Mouse (Mus musculus) forebrain, embryonic 11.5 days (tissue): ENCODE data around the gene Wdr20. TPM values are rescaled to one million over a fixed set of nuclear protein-coding genes. Genes with fewer than 3 reads are reported as not detected.

Experiments
- ATAC-seq: fragments of 200-750 bp; cut with Nextera tagmentation; replicated peaks from 2 replicates; pipeline ENCODE4 v1.8.0; 2017; ENCODE audit warnings: moderate TSS enrichment; ENCODE audit not compliant: low FRiP score
- DNase-seq: peaks from one replicate; pipeline ENCODE4 v3.0.0-alpha.2; 2017; ENCODE audit warnings: low spot score
- H3K27ac ChIP-seq: fragments of 300-500 bp; sonication (generic); 2 replicates; pipeline ENCODE4 v1.5.1; 2014; ENCODE audit warnings: low read depth, low read length
- H3K27me3 ChIP-seq: fragments of 300-500 bp; sonication (generic); 2 replicates; pipeline ENCODE4 v1.6.1; 2014; ENCODE audit warnings: mild to moderate bottlenecking, low read length, mixed read lengths; ENCODE audit not compliant: control insufficient read depth, insufficient read depth
- H3K36me3 ChIP-seq: fragments of 300-500 bp; sonication (generic); 2 replicates; pipeline ENCODE4 v1.6.1; 2014; ENCODE audit warnings: mild to moderate bottlenecking, low read length, moderate library complexity, mixed read lengths; ENCODE audit not compliant: control insufficient read depth, insufficient read depth
- H3K4me1 ChIP-seq: fragments of 300-500 bp; sonication (generic); replicated peaks from 2 replicates; pipeline ENCODE4 v1.6.1; 2014; ENCODE audit warnings: low read length, mixed read lengths; ENCODE audit not compliant: control insufficient read depth, insufficient read depth
- H3K4me2 ChIP-seq: fragments of 300-500 bp; sonication (generic); 2 replicates; pipeline ENCODE4 v1.6.1; 2014; ENCODE audit warnings: low read depth, mild to moderate bottlenecking, low read length, moderate library complexity, mixed read lengths; ENCODE audit not compliant: severe bottlenecking
- H3K4me3 ChIP-seq: fragments of 300-500 bp; sonication (generic); 2 replicates; pipeline ENCODE4 v1.5.1; 2014; ENCODE audit warnings: low read depth, low read length
- H3K9ac ChIP-seq: fragments of 300-500 bp; sonication (generic); 2 replicates; pipeline ENCODE4 v1.6.1; 2014; ENCODE audit warnings: low read length
- H3K9me3 ChIP-seq: fragments of 300-500 bp; sonication (generic); 2 replicates; pipeline ENCODE4 v1.6.1; 2016; ENCODE audit warnings: low read length, mixed read lengths; ENCODE audit not compliant: control insufficient read depth
- WGBS: fragments of 180-500 bp; shearing (Covaris S2); extraction: QIAGEN DNeasy Blood & Tissue Kit; methylation state at CpG from one replicate; pipeline ENCODE4 v1.1.7; 2014; 5-methylcytosine and 5-hydroxymethylcytosine counted together
- polyA plus RNA-seq: library from polyadenylated mRNA; unstranded; fragments of >200 nt; fragmentation: Nextera tagmentation; extraction: Ambion mirVana; gene quantifications from 2 replicates; pipeline ENCODE4 v1.2.1, GENCODE M21; 2014

The Wdr20 gene
- polyA plus RNA-seq, 1 experiment from 2014 or later, result 30.4 TPM

DNA sequence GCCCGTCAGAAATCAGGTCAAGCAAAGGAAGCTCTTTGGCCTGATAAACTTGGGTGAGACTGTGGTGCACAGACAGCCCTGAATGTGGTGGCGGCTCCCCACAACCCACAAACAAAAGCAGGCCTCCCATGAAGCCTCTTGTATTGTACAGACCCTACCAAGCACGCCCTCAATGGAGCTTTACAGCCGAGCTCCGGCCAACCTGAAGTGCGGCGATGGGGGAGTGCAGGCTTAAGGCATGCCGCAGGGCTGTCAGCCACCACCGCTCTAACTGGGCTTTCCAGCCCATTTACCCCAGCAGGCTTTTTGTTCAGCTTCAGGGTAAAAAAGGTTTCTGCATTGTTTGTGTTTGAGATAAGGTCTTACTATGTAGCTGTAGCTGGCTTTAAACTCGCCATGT lies 70.7 kb downstream of the Wdr20 start:
- no peak overlapping the region for H3K4me3 ChIP-seq
- no peaks in the 10 kb centered on the region for H3K36me3 ChIP-seq
- WGBS, result 21% methylated on average over 10 of the region's 10 CpGs
- H3K4me1 ChIP-seq, result 0 out of 2 replicates have a peak, but pooled peaks cover 5% of the 10 kb centered on the region
- no peak overlapping the region for H3K4me2 ChIP-seq
- no peaks in the 10 kb centered on the region for H3K27me3 ChIP-seq
- ATAC-seq (no peak), DNase-seq (no peak)
- H3K9me3 ChIP-seq, result no peaks in the 10 kb centered on the region
- no peak overlapping the region for H3K27ac ChIP-seq
- H3K9ac ChIP-seq, result no peak overlapping the region

- no peak overlapping the region for H3K4me3 ChIP-seq
- H3K27me3 ChIP-seq, result no peaks in the 10 kb centered on the region
- no peak overlapping the region for H3K4me2 ChIP-seq
- no peak overlapping the region for H3K27ac ChIP-seq
- 0 out of 2 replicates have a peak, but pooled peaks cover 5% of the 10 kb centered on the region for H3K4me1 ChIP-seq
- DNase-seq (no peak), ATAC-seq (no peak)
- no peak overlapping the region for H3K9ac ChIP-seq
- no peaks in the 10 kb centered on the region for H3K9me3 ChIP-seq
- 80% methylated on average over 5 of the region's 5 CpGs for WGBS
- H3K36me3 ChIP-seq, result no peaks in the 10 kb centered on the region
Measured at GRCm38 (mm10) chr12:110808848-110809247, 71.1 kb downstream of the Wdr20 start.

GRCm38 (mm10) chr12:110813132-110813531 lies 75.4 kb downstream of the Wdr20 start:
- Histone ChIP-seq H3K27me3 (no peaks in the 10 kb centered on the region), H3K27ac (no peak overlapping the region), H3K4me2 (no peak overlapping the region), H3K9me3 (no peaks in the 10 kb centered on the region), H3K4me3 (no peak overlapping the region), H3K9ac (no peak overlapping the region), H3K36me3 (no peaks in the 10 kb centered on the region), H3K4me1 (0 out of 2 replicates have a peak, but pooled peaks cover 3% of the 10 kb centered on the region)
- WGBS, result 94% methylated on average over 9 of the region's 9 CpGs
- DNase-seq (no peak), ATAC-seq (no peak)

- H3K4me2 ChIP-seq, result no peak overlapping the region
- H3K4me1 ChIP-seq, result no peaks in the 10 kb centered on the region
- no peaks in the 10 kb centered on the region for H3K36me3 ChIP-seq
Measured at GRCm38 (mm10) chr12:110813624-110814023, 75.9 kb downstream of the Wdr20 start.

DNA sequence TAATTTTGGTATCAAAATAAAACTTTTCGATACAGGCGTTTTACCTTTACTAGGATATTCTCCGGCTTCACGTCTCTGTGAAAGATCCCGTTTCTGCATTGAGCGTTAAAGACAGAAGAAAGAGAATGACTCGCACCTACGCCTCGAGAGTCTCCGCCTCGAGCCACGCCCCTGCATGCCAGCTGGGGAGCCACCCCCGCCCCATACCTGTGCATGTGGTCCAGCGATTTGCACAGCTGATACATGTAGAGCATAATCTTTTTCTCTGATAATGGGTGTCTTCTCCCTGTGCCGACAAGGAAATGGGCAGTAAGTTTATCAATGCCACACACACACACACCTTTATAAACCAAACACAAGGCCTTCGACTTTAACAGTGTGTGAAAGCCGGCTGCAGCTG lies 77.2 kb downstream of the Wdr20 start:
- ATAC-seq, result no peak
- no peaks in the 10 kb centered on the region for H3K4me1 ChIP-seq
- H3K9ac ChIP-seq, result no peak overlapping the region
- no peak overlapping the region for H3K4me2 ChIP-seq
- no peaks in the 10 kb centered on the region for H3K27me3 ChIP-seq
- no peaks in the 10 kb centered on the region for H3K9me3 ChIP-seq
- DNase-seq, result no peak
- no peaks in the 10 kb centered on the region for H3K36me3 ChIP-seq
- no peak overlapping the region for H3K4me3 ChIP-seq
- WGBS, result 78% methylated on average over 17 of the region's 17 CpGs
- H3K27ac ChIP-seq, result no peak overlapping the region

More at GRCm38 (mm10) chr12:110813624-110814023, 75.9 kb downstream of the Wdr20 start:
- Histone ChIP-seq H3K4me3 (no peak overlapping the region), H3K9me3 (no peaks in the 10 kb centered on the region), H3K9ac (no peak overlapping the region), H3K27me3 (no peaks in the 10 kb centered on the region), H3K27ac (no peak overlapping the region)
- DNase-seq, result no peak
- ATAC-seq, result no peak
- WGBS, result 95% methylated on average over 6 of the region's 6 CpGs

GRCm38 (mm10) chr12:110816833-110817232 lies 79.1 kb downstream of the Wdr20 start:
- no peaks in the 10 kb centered on the region for H3K27me3 ChIP-seq
- DNase-seq, result no peak
- WGBS, result 92% methylated on average over 2 of the region's 2 CpGs

DNA sequence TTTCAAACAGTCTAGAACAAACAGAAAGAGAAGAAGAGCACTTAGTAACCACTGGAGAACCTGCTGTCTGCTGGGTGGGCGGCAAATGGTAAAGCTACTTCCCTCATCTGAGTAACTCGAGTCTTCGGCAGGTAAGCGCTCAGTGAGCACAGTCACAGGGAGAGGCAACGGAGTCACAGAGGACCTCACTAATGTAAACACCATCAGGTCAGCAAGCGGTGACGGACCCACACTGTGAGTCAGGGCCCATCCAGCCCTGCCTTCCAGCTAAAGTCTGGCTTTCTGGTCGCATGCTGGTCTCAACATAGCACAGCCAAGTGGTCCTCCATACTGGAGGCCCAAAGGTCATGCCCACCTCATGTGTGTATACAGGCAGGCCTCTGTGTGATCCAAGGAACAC lies 81.6 kb downstream of the Wdr20 start:
- H3K9ac ChIP-seq, result no peak overlapping the region
- ATAC-seq (no peak), DNase-seq (no peak)
- H3K4me3 ChIP-seq, result no peak overlapping the region
- no peaks in the 10 kb centered on the region for H3K36me3 ChIP-seq
- no peaks in the 10 kb centered on the region for H3K9me3 ChIP-seq
- WGBS, result 82% methylated on average over 8 of the region's 8 CpGs
- H3K27me3 ChIP-seq, result no peaks in the 10 kb centered on the region
- H3K4me2 ChIP-seq, result no peak overlapping the region
- H3K27ac ChIP-seq, result no peak overlapping the region
- no peaks in the 10 kb centered on the region for H3K4me1 ChIP-seq

More at GRCm38 (mm10) chr12:110816833-110817232, 79.1 kb downstream of the Wdr20 start:
- Histone ChIP-seq H3K4me2 (no peak overlapping the region), H3K27ac (no peak overlapping the region), H3K4me1 (no peaks in the 10 kb centered on the region), H3K4me3 (no peak overlapping the region), H3K9me3 (no peaks in the 10 kb centered on the region), H3K9ac (no peak overlapping the region), H3K36me3 (no peaks in the 10 kb centered on the region)
- no peak for ATAC-seq

DNA sequence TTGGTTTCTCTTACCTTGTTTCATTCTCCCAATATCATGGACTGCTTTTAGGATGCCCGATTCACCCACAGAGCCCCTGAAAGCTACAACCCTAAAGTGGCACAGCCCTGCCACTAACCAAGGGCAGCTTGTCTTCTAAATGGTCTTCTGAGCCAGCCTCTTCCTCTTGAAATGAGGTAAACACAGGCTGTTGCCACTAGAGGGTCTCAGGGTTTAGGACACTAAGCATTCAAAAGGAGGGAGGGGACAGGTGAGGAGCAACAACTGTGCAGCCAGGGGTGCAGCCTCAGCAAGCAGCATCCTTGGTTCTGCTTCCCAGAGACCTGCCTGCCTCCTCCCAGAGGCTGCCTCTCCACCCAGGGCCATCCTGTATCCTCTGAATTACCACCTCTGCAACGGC lies 84.0 kb downstream of the Wdr20 start:
- no peak overlapping the region for H3K9ac ChIP-seq
- no peak overlapping the region for H3K4me3 ChIP-seq
- ATAC-seq, result no peak

GRCm38 (mm10) chr12:110822366-110822765 lies 84.6 kb downstream of the Wdr20 start:
- 92% methylated on average over 7 of the region's 7 CpGs for WGBS
- DNase-seq, result no peak

More for the DNA sequence above, 84.0 kb downstream of the Wdr20 start:
- 88% methylated on average over 2 of the region's 2 CpGs for WGBS
- Histone ChIP-seq H3K4me2 (no peak overlapping the region), H3K36me3 (no peaks in the 10 kb centered on the region), H3K4me1 (no peaks in the 10 kb centered on the region), H3K27ac (no peak overlapping the region), H3K9me3 (no peaks in the 10 kb centered on the region), H3K27me3 (no peaks in the 10 kb centered on the region)
- no peak for DNase-seq

More at GRCm38 (mm10) chr12:110822366-110822765, 84.6 kb downstream of the Wdr20 start:
- no peaks in the 10 kb centered on the region for H3K36me3 ChIP-seq
- no peak overlapping the region for H3K27ac ChIP-seq
- H3K27me3 ChIP-seq, result no peaks in the 10 kb centered on the region
- H3K9me3 ChIP-seq, result no peaks in the 10 kb centered on the region
- ATAC-seq, result no peak
- no peak overlapping the region for H3K9ac ChIP-seq
- H3K4me1 ChIP-seq, result no peaks in the 10 kb centered on the region
- no peak overlapping the region for H3K4me3 ChIP-seq
- no peak overlapping the region for H3K4me2 ChIP-seq
